10 mouse cellular contexts compared by ENCODE assay signal in the genomic region with DNA sequence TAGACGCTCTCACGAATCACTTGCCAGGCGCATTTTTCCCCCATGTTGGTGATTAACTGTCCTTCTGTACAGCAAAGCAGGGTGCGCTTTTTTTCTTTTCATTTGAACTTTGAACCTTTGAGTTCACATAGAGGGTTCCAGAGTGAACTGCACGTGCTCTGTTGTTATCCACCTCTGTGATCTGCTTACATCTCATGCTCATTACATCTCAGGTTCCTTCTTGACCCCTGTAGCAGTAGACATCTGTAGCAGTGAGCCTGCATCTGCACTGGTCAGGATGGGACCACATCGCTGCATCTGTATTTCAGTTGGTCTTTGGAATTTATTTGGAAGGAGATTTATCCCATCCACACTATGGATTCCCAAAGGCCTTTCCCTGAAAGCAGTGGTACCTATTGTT.
A peak's percentile ranks its signal among the peaks of the same experiment; 100 is the strongest.
DNase-seq lines count a peak whose midpoint lies in the region; ATAC-seq lines count a peak whose summit lies in the region.
"Had no signal": no experiment of that assay in that cellular context is flagged by ENCODE, and none has a peak within 500 bp of the region (broad histone marks: within the 10 kb centered on the region; RNA-seq: fewer than 3 reads in every experiment).

No protein-coding gene starts in this region.

- no peaks in the 10 kb centered on the region for H3K36me3 ChIP-seq in heart, embryonic 11.5 days (ENCODE audit: control insufficient read depth, insufficient read depth, low read length)
- peaks cover 5% of the 10 kb centered on the region for H3K36me3 ChIP-seq in forebrain, embryonic 11.5 days (ENCODE audit: control insufficient read depth, insufficient read depth, low read length)
- no peaks in the 10 kb centered on the region for H3K36me3 ChIP-seq in midbrain, embryonic 15.5 days (replicated peaks)

- H3K27me3 ChIP-seq in heart, embryonic 11.5 days (ENCODE audit: control insufficient read depth, insufficient read depth, low read length) = no peaks in the 10 kb centered on the region
- H3K27me3 ChIP-seq in forebrain, embryonic 11.5 days (ENCODE audit: control insufficient read depth, insufficient read depth, low read length) = no peaks in the 10 kb centered on the region
- no peaks in the 10 kb centered on the region for H3K27me3 ChIP-seq in midbrain, embryonic 15.5 days (replicated peaks)

- H3K9ac ChIP-seq in heart, embryonic 11.5 days (ENCODE audit: low read depth, low read length) = no peak overlapping the region
- H3K9ac ChIP-seq in forebrain, embryonic 11.5 days (ENCODE audit: low read length) = no peak overlapping the region; the same call in 1 of the 2 replicates
- H3K9ac ChIP-seq in midbrain, embryonic 15.5 days = no peak overlapping the region

- peak overlapping the region; percentile 14; the same call in 1 of the 2 replicates for H3K4me2 ChIP-seq in heart, embryonic 11.5 days
- peak overlapping the region; percentile 25; the same call in 1 of the 2 replicates for H3K4me2 ChIP-seq in forebrain, embryonic 11.5 days (ENCODE audit: low read depth, low read length, severe bottlenecking)
- H3K4me2 ChIP-seq in midbrain, embryonic 15.5 days = peak overlapping the region; percentile 28

- ATAC-seq in heart, embryonic 11.5 days (replicated peaks; ENCODE audit: insufficient number of reproducible peaks, low FRiP score, low TSS enrichment) = no peak
- ATAC-seq in forebrain, embryonic 11.5 days (replicated peaks; ENCODE audit: low FRiP score) = no peak
- ATAC-seq in midbrain, embryonic 15.5 days (replicated peaks) = no peak

- peaks cover 2% of the 10 kb centered on the region; the same call in 1 of the 2 replicates for H3K4me1 ChIP-seq in heart, embryonic 11.5 days (ENCODE audit: control insufficient read depth, insufficient read depth, low read length)
- peaks cover 2% of the 10 kb centered on the region for H3K4me1 ChIP-seq in forebrain, embryonic 11.5 days (replicated peaks; ENCODE audit: control insufficient read depth, insufficient read depth, low read length)
- peaks cover 27% of the 10 kb centered on the region for H3K4me1 ChIP-seq in midbrain, embryonic 15.5 days

- DNase-seq in heart, adult 18-20 months = no peak
- DNase-seq in forebrain, embryonic 11.5 days (ENCODE audit: low spot score) = no peak
- DNase-seq in kidney, adult 9 months = peak; percentile 50
- no peak for DNase-seq in thymus, postnatal 36 days
- no peak for DNase-seq in cerebellum, postnatal 14 days
- DNase-seq in spleen, postnatal 10 days (ENCODE audit: low spot score in 2 of 2) = no peak
- DNase-seq: gastrocnemius, postnatal 10 days; lung, postnatal 10 days had no signal

- no peak overlapping the region for H3K4me3 ChIP-seq in heart, embryonic 11.5 days (ENCODE audit: low read depth, low read length)
- H3K4me3 ChIP-seq in forebrain, embryonic 11.5 days (ENCODE audit: low read depth, low read length) = peak overlapping the region; percentile 0; the same call in 1 of the 2 replicates
- H3K4me3 ChIP-seq in midbrain, embryonic 15.5 days = no peak overlapping the region

- H3K9me3 ChIP-seq in heart, embryonic 11.5 days (replicated peaks; ENCODE audit: control insufficient read depth, low read length) = no peaks in the 10 kb centered on the region
- no peaks in the 10 kb centered on the region for H3K9me3 ChIP-seq in forebrain, embryonic 11.5 days (ENCODE audit: control insufficient read depth, low read length)
- H3K9me3 ChIP-seq in midbrain, embryonic 15.5 days = no peaks in the 10 kb centered on the region

- H3K27ac ChIP-seq in heart, embryonic 11.5 days (ENCODE audit: low read depth, low read length) = no peak overlapping the region
- no peak overlapping the region for H3K27ac ChIP-seq in forebrain, embryonic 11.5 days (ENCODE audit: low read depth, low read length)
- no peak overlapping the region for H3K27ac ChIP-seq in midbrain, embryonic 15.5 days

- WGBS in heart, embryonic 11.5 days (ENCODE audit: insufficient replicate concordance) = 73% methylated on average over 6 of the region's 6 CpGs
- 71% methylated on average over 6 of the region's 6 CpGs for WGBS in forebrain, embryonic 11.5 days
- WGBS in midbrain, embryonic 15.5 days = 49% methylated on average over 6 of the region's 6 CpGs
